Mouse (Mus musculus) olfactory bulb, adult 2 months (tissue): ENCODE results near the gene Tcstv3.
"Not testable (repeated sequence)": the region's sequence is repeated elsewhere in the genome, so short reads cannot be mapped to it uniquely, and the experiment has no call there.

ENCODE experiments used
- CTCF ChIP-seq: fragments of 200-500 bp; IDR thresholded peaks from 2 replicates; pipeline ENCODE4 v1.5.1; 2012; ENCODE audit warnings: low read depth, mild to moderate bottlenecking, low read length, moderate library complexity; ENCODE audit not compliant: insufficient read depth
- POLR2A ChIP-seq: fragments of 200-500 bp; IDR thresholded peaks from 2 replicates; pipeline ENCODE4 v1.6.1; 2012; ENCODE audit warnings: mild to moderate bottlenecking, low read depth, low read length, moderate library complexity; ENCODE audit not compliant: insufficient read depth

GRCm38 (mm10) chr13:120316578-120316977 lies at the start of gene Tcstv3:
- TF ChIP-seq CTCF, POLR2A: not testable (repeated sequence)
